Mouse (Mus musculus) left cerebral cortex, adult 2 months (tissue): ENCODE measurements around the gene Myo1c. TPM values are rescaled to one million over a fixed set of nuclear protein-coding genes. Genes with fewer than 3 reads are reported as not detected.
A peak's percentile ranks its signal among the peaks of the same experiment; 100 is the strongest.

Source experiments
- DNase-seq, 2 experiments: peaks; one replicate each; pipeline ENCODE4 v3.0.0; 2021 to 2022; ENCODE audit warnings: low spot score in 2 of 2, mixed read lengths in 1 of 2; ENCODE audit errors: extremely low spot score in 1 of 2
- H3K27ac ChIP-seq: fragments of 200-600 bp; 2 replicates; pipeline ENCODE4 v1.8.1; 2022
- H3K4me3 ChIP-seq: fragments of 200-600 bp; 2 replicates; pipeline ENCODE4 v1.8.1; 2022
- CTCF ChIP-seq: fragments of 200-600 bp; IDR thresholded peaks from 2 replicates; pipeline ENCODE4 v1.8.1; 2022; ENCODE audit warnings: antibody characterized with exemption, mild to moderate bottlenecking, moderate library complexity
- intact Hi-C: fragments of 180-260 bp; cut with DNase I; formaldehyde crosslinking; loops from one replicate; pipeline ENCODE4 v1.15.1; 2025
- total RNA-seq, 2 experiments: library from RNA; stranded (reverse); gene quantifications; 2 replicates each; pipeline ENCODE4 v1.2.3; 2021

The Myo1c gene
- total RNA-seq, 2 experiments from 2014 or later: 25.2 to 26.6 TPM

GRCm38 (mm10) chr11:75625820-75626219 is 24.5 kb upstream of the Myo1c start:
- intact Hi-C loops: no loop called here
- no peak for TF ChIP-seq CTCF
- Histone ChIP-seq H3K4me3 (no peak overlapping the region), H3K27ac (peak overlapping the region; percentile 65)
- no peak for DNase-seq

DNA sequence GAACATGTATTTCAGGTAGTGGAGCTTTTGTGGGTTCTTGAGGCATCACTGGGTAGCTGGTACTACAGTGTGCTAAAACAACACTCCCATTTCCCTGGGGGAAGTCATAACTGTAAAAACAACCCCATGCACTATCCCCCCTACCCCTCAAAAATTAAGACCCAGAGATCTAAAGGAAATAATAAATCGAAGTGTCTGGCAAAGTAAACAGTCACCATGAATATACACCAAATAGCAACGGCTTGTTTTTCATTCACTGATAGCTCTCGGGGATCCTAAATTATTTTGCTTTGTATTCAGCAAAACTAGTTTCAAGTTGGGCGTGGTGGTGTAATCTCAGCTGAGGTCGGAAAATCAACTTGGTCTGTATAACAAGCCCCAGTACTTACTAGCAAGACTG is 20.2 kb upstream of the Myo1c start:
- DNase-seq: no peak
- intact Hi-C loops: loop anchor here (2.0 kb wide), 1 partner anchor 49 kb away; the partner anchor contains the start of gene Crk
- Histone ChIP-seq H3K27ac (peak overlapping the region; percentile 93), H3K4me3 (peak overlapping the region; percentile 91)
- no peak for TF ChIP-seq CTCF

- intact Hi-C loops: loop anchor here (2.0 kb wide), 1 partner anchor 48 kb away; the partner anchor contains the start of gene Crk
- peak within 1 kb of the TSS; percentile 91 for H3K4me3 ChIP-seq
- H3K27ac ChIP-seq: peak within 1 kb of the TSS; percentile 93
- peak; percentile 97 for DNase-seq
- TF ChIP-seq CTCF: no peak
Observed at GRCm38 (mm10) chr11:75630645-75631229, 19.6 kb upstream of the Myo1c start, which contains the start of gene Inpp5k. TSS of gene Inpp5k (plus strand) at chr11:75630988.

DNA sequence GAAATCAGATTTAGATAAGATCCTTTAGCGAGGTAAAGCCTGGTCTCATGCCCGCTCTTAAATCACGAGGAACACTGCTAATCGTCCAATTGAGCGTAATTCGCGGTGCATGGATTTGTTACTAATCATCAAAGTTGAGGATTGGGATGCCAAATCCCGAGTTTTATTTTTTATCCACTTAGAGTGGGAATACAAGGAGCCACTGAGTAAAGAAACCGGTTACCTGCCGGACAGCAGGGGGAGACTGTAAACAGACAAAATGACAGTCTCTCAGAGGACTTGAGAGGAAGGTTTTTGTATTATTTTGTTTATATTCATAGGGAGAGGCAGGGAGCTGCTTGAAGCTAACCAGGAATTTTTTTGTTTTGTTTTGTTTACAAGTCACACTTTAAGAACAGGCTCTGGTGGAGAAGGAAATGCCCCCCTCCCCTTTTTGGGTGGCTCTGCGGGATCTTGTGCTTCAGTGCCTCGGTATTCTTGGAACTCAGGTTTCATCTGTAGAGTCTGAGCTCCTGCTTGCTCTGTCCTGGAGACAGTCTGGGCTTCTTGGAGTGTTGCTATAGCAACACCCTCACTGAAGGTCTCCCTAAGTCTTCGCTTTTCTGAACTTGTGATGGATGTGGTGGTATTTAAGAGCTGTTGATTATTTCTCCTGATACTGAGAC is 18.6 kb upstream of the Myo1c start:
- peak overlapping the region; percentile 91 for H3K4me3 ChIP-seq
- intact Hi-C loops: loop anchor here (2.0 kb wide), 1 partner anchor 47 kb away; the partner anchor contains the start of gene Crk
- DNase-seq: no peak
- peak; percentile 62 for TF ChIP-seq CTCF
- peak overlapping the region; percentile 62; the same call in 1 of the 2 replicates for H3K27ac ChIP-seq

DNA sequence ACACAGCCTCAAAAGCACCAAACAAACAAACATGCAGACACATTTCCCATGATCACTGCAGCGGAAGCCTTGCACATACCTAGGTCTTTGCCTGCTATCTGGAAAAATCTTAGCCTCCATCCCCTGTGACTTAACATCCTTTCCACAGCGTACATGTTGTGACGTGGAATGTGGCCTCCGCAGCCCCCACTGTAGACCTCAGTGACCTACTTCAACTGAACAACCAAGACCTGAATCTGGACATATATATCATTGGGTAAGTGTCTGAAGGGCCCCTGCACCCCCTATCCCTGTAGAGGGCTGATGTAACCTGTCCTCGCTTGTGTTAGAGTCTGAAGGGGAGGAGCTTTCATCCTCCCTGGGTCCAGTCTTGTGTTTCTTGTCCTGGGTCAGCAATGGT is 17.4 kb upstream of the Myo1c start:
- intact Hi-C loops: no loop called here
- Histone ChIP-seq H3K4me3 (no peak overlapping the region), H3K27ac (no peak overlapping the region)
- no peak for DNase-seq
- TF ChIP-seq CTCF: no peak

- intact Hi-C loops: no loop called here
- Histone ChIP-seq H3K4me3 (no peak overlapping the region), H3K27ac (no peak overlapping the region)
- no peak for DNase-seq
- TF ChIP-seq CTCF: no peak
Observed at GRCm38 (mm10) chr11:75634801-75635200, 15.5 kb upstream of the Myo1c start.

GRCm38 (mm10) chr11:75635315-75635714 is 15.0 kb upstream of the Myo1c start:
- H3K4me3 ChIP-seq: no peak overlapping the region
- intact Hi-C loops: no loop called here
- H3K27ac ChIP-seq: no peak overlapping the region
- no peak for TF ChIP-seq CTCF
- DNase-seq: no peak

DNA sequence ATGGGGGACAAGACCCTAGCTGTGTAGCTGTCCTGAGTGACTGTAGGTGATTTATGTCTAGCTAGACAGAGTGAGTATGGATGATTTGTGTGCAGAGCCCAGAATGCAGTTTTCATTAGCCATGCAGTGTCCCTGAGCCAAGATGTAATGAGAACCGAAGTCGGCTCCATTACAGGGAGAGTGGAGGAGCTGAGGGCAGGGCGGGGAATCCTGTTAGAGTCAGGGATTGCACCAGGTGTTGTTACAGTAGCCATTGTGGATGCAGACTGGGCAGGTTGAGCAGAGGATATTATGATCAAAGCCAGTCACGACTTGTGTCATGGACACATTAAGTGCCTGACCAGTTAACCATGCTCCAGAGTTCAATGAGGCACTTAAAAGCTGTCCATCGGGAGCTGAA is 7.0 kb upstream of the Myo1c start:
- H3K4me3 ChIP-seq: no peak overlapping the region
- intact Hi-C loops: no loop called here
- DNase-seq: no peak
- no peak overlapping the region for H3K27ac ChIP-seq
- no peak for TF ChIP-seq CTCF

- TF ChIP-seq CTCF: no peak
- no peak overlapping the region for H3K4me3 ChIP-seq
- intact Hi-C loops: no loop called here
- H3K27ac ChIP-seq: no peak overlapping the region
- DNase-seq: no peak
Observed at GRCm38 (mm10) chr11:75644684-75645083, 5.6 kb upstream of the Myo1c start.

GRCm38 (mm10) chr11:75647681-75648211 is 2.6 kb upstream of the Myo1c start:
- intact Hi-C loops: no loop called here
- H3K27ac ChIP-seq: peak overlapping the region; percentile 70
- peak in 1 of 2 experiments; percentile 30 for DNase-seq
- no peak for TF ChIP-seq CTCF
- no peak overlapping the region for H3K4me3 ChIP-seq

GRCm38 (mm10) chr11:75649155-75649561 is 1.1 kb upstream of the Myo1c start:
- TF ChIP-seq CTCF: no peak
- no peak for DNase-seq
- Histone ChIP-seq H3K27ac (no peak overlapping the region; the same call in 1 of the 2 replicates), H3K4me3 (no peak overlapping the region)
- intact Hi-C loops: no loop called here

- Histone ChIP-seq H3K27ac (no peak overlapping the region), H3K4me3 (peak overlapping the region; percentile 81)
- intact Hi-C loops: loop anchor here (5.0 kb wide), 1 partner anchor 81 kb away; the partner anchor contains the start of gene Ywhae
- no peak for TF ChIP-seq CTCF
- no peak for DNase-seq
Observed at GRCm38 (mm10) chr11:75650958-75651425, 688 bp downstream of the Myo1c start.
